Mouse (Mus musculus) lung, postnatal 4 days (tissue): ENCODE measurements around the gene Cenpb.

Experiments
- DNase-seq, 2 experiments: peaks; one replicate each; pipeline ENCODE4 v3.0.0; 2021

The Cenpb gene

GRCm38 (mm10) chr2:131196606-131197316 is 16.9 kb upstream of the Cenpb start:
- DNase-seq: peak; percentile 60 to 68

GRCm38 (mm10) chr2:131191005-131191390 is 11.1 kb upstream of the Cenpb start:
- DNase-seq: no peak

- DNase-seq: no peak
These were observed 10.6 kb upstream of the Cenpb start for GRCm38 (mm10) chr2:131190344-131191004.

GRCm38 (mm10) chr2:131189521-131190309 is 9.8 kb upstream of the Cenpb start:
- DNase-seq: peak in 1 of 2 experiments; percentile 34

- no peak for DNase-seq
These were observed 8.4 kb upstream of the Cenpb start for GRCm38 (mm10) chr2:131188311-131188710.

- DNase-seq: no peak
These were observed 7.7 kb upstream of the Cenpb start for GRCm38 (mm10) chr2:131187602-131187922.

GRCm38 (mm10) chr2:131186771-131187601 is 7.1 kb upstream of the Cenpb start, which contains the start of the genes Cdc25b and Spef1:
Cdc25b (plus strand) TSS chr2:131186949.
Spef1 (minus strand) TSS chr2:131187282.
- peak; percentile 91 to 92 for DNase-seq

- DNase-seq: no peak
These were observed 6.5 kb upstream of the Cenpb start for GRCm38 (mm10) chr2:131186343-131186742.

- peak; percentile 73 to 81 for DNase-seq
These were observed 501 bp downstream of the Cenpb start for GRCm38 (mm10) chr2:131179246-131179886.

GRCm38 (mm10) chr2:131178828-131179245 is 1.0 kb downstream of the Cenpb start:
- DNase-seq: peak; percentile 28 to 53

GRCm38 (mm10) chr2:131177932-131178331 is 1.9 kb downstream of the Cenpb start:
- DNase-seq: no peak

GRCm38 (mm10) chr2:131176491-131176890 is 3.4 kb downstream of the Cenpb start:
- DNase-seq: peak; percentile 52 to 71

- no peak for DNase-seq
These were observed 3.9 kb downstream of the Cenpb start for GRCm38 (mm10) chr2:131175945-131176309.

- DNase-seq: no peak
These were observed 4.5 kb downstream of the Cenpb start for GRCm38 (mm10) chr2:131175286-131175944.

GRCm38 (mm10) chr2:131174700-131175099 is 5.2 kb downstream of the Cenpb start:
- peak in 1 of 2 experiments; percentile 63 for DNase-seq

- DNase-seq: no peak
These were observed 7.5 kb downstream of the Cenpb start for GRCm38 (mm10) chr2:131172322-131172721.

- DNase-seq: peak; percentile 80 to 83
These were observed 8.3 kb downstream of the Cenpb start for GRCm38 (mm10) chr2:131171401-131172104.

GRCm38 (mm10) chr2:131170936-131171335 is 8.9 kb downstream of the Cenpb start:
- no peak for DNase-seq

- DNase-seq: no peak
These were observed 11.0 kb downstream of the Cenpb start for GRCm38 (mm10) chr2:131168914-131169313.

- no peak for DNase-seq
These were observed 11.9 kb downstream of the Cenpb start for GRCm38 (mm10) chr2:131167984-131168383.

GRCm38 (mm10) chr2:131166172-131166571 is 13.7 kb downstream of the Cenpb start:
- no peak for DNase-seq
